Mouse (Mus musculus): Measurements from ENCODE around the gene Ap3b1.

Ap3b1 gene

DNA sequence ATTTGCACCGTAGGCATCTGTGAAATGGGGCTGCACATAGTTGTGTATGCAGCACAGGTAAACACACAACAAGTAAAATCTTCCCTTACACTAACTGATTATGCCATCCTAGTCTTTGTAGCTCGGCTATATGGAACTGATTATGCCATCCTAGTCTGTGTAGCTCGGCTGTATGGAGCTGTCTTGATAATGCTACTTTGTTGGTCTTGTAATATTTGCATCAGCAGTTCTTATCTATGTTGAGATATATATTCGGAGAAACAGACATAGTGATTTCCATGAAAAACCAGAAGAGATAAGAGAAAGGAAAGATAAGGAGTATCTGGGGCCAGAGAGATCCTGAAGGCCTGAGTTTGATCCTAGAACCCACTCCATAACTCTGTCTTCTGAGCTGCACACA lies 178.6 kb downstream of the Ap3b1 start:
- DNase-seq (ENCODE audit: low read depth, low spot score) = no peak

DNA sequence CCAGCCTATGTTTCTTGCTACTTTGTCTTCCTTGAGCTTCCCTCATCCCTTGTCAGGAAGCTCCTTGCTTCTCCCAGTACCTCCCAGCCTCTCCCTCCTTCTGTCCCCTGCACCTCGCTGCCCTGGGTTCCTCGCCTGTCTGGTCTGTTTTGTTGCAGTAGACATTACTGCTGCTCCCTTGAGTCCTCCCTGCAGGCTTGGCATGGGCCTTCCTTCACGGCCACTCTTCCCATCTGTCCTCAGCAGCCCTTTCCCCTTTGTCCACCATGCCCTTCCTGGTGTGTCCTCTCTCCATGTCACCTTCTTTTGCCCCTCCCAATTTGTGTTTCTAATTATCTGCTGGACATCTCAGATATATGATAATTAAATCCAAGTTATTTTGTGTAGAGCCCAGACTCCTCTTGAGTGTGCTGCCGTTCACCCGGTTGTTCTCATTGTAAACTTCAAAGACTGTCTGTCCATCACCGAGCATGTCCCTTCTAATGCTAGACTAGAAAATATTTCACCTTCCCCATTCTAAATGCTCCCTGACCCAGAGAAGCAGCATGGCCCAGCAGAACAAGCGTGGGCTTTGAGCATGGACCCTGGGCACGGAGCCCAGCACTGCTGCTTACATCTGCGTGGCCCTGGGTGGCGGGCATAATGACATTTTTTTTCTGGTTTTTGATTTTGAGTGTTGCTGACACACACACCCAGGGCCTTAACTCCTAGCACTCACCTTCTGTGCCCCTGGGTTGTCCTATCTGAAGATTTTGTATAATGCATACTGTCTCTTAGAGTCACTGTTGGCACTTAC lies 181.3 kb downstream of the Ap3b1 start:
- DNase-seq (ENCODE audit: low read depth, low spot score) = no peak

DNA sequence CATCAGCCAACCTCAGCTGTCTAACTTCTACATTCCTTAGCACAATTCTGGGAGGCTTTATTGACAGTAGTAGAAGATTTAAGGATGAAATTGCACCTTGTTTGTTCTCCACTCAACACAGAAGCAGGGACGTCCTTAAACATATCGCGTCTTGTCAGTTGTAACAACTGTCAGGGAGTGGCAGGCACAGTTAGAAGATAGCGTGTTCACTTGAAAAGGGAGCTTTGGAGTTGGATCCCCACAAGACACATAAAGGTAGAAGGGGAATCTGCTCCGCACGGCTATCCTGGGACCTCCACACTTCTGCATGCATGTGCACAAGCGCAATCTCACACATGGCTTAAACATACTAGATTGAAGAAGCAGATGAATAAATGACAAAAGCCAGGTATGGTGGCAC lies 183.3 kb downstream of the Ap3b1 start:
- DNase-seq (ENCODE audit: low read depth, low spot score) = no peak

DNA sequence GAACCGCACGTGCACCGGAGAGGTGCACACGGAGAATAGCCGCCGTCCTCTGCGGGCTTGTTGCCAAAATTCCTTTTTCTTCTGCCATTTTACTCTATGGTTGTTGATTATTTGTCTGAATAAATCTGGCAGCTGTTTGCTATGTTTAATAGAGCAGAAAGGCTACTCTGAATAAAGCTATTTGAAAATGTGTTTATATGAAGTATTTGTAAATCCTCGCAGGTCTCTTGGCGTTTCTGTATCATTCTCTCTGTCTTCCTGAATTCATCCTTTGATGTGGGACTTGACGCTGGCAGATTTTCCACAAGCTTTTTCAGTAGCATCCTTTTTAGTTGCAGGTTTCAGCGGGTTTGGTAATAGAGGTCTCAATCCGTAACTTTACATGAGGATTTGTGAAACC lies 185.5 kb downstream of the Ap3b1 start:
- DNase-seq (ENCODE audit: low read depth, low spot score) = no peak

DNA sequence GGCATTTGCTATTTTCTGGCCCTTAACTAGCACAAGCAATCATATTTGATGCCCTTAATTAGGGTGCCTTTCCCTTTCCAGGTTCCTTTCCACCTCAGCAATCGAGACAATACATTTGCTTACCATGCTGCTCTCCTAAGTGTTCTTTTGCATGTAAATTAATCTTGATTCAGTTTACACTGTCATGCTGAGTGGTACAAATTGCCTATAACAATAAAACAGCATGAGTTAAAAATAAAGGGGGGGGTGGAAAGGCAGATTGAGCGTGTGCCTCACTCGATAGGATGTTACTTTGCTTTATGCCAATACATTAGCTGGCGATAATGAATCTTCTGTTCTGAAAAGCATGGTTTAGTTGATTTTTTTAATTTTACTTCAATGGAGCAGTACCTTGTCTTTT lies 187.0 kb downstream of the Ap3b1 start:
- no peak for DNase-seq (ENCODE audit: low read depth, low spot score)

DNA sequence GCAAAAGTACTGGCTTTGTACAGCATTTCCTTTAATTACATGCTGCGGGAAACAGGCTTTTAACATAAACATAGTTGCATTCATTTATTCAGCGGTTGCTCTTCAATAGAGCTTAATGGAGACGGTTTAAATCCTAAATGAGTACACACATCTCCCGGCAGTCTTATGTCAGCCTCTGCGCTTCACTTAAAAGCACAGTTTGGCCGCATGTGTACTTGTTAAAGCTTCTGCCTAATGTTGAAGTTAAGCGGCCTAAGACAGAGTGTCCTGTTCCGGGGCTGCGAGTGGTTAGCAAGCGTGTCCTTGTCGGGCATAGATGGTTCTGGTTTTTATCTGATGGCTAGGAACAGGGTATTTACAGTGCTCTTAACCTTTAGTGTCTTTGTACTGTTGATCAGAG lies 187.5 kb downstream of the Ap3b1 start:
- no peak for DNase-seq (ENCODE audit: low read depth, low spot score)

DNA sequence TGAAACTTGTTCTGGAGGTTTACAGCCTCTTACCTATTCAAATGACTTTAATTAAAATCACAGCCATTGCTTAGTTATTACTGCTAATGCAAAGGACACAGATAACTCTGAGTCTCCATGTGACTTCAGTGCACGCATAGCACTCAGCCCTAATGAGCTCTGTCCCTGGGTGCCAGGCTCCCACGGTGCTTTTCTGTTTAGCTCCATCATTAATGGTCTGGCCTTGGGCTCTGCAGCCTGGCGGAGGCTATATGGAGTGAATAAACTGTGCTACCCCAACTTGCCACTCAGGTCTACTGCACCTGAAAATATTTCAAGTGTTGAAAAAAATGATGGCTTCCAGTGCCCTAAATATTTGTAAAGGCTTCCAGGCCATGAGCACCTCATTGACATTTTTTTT lies 190.8 kb downstream of the Ap3b1 start:
- DNase-seq (ENCODE audit: low read depth, low spot score) = no peak

DNA sequence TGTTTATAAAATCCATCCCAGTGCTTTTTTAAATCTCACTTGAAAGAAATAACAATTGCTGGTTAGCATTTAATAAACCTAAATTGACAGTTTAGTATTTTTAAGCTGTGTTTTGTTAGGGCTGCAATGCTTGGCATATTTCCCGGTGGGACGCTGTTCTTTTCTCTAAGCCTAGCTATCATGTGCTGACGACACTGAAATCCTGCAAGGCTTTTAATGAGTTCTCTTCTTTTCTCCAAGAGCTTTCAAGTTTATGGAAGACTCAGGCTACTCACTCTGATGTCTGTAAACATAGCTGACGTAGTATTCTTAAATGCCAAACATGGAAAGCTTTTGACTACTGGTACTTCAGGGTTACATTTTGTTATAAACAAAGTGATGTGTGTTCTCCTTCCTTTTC lies 191.3 kb downstream of the Ap3b1 start:
- no peak for DNase-seq (ENCODE audit: low read depth, low spot score)

DNA sequence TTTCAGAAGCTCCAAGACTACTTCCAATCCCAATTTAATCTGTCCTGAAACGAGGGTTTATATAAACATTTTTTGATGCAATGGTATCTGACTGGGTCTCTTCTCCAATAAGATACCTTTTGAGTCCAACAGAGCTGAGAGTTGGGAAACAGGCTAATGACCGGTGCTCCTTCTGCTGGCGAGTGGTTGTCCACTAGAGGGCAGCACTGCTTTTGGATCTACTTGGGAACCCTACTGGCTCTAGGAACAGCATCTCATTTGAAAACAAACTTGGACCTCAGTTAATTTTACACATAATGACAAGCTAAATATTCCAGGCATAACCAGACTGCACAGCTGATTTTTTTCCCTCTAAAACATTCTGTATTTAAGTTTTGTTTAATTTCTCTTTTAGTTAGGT lies 201.3 kb downstream of the Ap3b1 start:
- peak; percentile 89 for DNase-seq (ENCODE audit: low read depth, low spot score)

DNA sequence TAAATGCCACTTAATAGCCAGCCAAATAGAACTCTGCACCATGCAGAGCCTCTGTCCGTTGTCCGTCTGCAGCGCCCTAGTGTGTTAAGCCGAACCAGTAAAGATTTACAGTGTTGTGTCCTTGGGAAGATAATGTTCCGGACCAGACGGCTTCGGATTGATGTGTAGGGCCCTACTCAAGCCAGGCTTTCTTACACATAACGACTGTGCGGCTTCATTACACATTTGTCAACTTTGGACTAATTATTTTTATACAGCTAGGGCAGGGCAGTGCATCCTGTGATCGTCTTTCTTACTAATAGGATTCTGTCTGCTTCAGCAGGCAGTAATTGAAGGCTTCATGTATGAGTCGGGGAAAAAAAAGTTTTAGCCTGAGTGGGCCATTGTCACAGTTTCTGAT lies 202.1 kb downstream of the Ap3b1 start:
- DNase-seq (ENCODE audit: low read depth, low spot score) = no peak

DNA sequence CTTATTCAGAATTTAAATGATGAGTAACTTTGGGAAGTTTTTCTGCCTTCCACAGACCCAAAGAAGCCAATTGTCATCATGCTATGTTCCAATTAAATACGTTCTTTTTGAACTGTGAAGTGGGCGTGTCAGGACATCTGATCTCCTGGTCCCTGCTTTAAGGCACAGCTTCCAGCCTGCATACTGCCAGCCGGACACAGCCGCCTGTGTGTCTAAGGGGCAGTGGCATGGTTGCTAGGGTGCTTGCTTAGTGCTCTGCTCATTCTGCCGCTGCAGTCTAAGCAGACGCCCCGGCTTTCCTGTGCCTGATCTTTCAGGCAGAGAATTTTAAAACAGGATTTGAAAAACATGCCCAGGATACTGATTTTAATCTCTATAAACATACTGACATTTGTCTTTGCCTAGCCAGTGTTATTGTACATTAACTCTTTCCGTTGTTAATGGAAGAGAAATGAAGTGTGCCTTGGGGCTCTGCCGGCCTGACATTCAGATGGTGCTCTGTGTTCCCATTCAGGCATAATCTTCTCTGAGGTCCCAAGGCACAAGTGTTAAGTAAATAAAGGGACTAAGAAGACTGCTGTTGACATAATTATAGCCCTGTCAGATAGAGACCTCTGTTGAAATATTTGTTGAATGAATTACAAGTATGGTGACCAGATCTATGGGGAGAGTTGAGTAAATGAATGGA lies 204.0 kb downstream of the Ap3b1 start:
- DNase-seq (ENCODE audit: low read depth, low spot score) = no peak

DNA sequence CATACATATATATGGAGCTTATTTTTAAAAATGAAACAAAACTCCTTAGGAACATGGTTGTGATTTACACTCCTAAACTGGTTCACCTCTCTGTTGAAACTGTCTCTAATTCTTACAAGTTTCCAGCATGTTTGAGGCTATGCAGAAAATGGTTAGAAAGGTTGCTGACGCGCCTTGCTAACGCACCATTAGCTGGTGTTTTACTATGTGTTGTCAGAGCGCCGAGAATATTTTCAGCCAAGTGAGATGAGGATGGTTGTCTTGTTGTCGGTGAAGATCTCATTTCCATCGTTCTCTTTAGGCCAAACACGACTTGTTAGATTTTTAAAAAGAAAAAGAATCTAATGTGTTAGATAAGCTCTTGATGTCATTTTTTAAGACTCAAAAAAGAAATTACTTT lies 205.1 kb downstream of the Ap3b1 start:
- DNase-seq (ENCODE audit: low read depth, low spot score) = no peak

DNA sequence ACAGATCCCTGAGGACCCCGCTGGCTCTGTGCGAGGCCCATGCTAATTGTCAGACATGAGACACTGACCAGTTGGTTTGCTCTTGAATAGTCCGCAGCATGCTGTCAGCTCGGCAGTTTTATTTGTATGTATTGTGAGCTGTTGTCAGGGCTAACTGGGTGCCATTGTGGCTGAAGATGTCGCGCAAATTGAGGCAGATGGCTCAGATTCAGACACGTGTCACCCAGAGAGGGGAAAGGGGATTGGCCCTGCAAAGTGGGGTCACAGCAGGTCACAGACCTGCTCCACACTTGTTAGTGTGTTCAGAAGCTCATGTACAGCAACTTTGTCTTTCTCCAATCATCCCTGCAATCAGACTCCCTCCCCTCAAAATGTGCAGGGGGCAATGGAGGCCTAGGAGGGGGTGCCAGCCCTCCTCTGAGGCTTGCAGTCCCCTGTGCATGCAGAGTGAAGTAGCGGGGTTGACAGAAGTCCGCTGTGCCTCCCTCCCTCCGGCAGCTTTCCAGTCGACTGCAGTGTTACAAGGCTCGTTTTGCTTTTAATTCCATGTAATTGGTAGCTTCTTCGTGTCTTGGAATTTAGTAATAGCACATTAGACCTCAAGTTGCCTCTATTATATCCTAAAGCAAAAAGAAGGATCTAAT lies 205.7 kb downstream of the Ap3b1 start:
- DNase-seq (ENCODE audit: low read depth, low spot score) = no peak

DNA sequence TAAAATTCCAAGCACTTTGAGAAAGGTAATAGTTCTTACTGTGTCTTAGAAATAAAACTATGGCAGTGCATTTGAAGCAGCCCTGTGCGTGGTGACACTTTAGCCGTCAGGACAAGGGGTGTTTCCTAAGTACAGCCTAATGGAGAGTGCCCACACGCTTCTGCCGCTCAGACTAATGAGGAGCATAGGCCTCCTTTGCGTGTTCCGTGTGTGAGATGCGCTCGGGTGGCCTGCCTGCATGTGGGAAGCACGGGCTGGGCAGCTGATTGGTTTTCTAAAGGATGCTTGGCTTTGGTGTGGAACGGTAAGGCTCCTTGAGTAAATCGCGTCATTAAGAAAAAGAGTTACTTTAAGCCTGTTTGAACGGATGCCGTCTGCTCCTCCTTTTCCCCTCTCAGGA lies 206.4 kb downstream of the Ap3b1 start:
- DNase-seq (ENCODE audit: low read depth, low spot score) = no peak

DNA sequence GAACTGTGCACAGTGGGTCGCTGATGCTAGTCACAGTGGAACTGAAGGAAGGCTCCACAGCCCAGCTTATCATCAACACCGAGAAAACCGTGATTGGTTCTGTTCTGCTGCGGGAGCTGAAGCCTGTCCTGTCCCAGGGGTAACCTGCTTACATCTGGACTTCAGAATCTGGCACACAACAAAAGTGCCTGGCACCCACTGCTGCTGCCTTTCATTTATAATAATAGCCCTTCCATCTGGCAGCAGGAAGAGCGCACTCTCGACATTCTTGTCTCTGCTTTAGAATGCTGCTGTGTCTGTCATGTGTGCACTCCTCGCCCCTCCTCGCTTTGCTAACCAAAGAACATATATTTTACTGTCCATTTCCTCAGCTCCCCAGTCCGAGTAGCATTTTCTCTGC lies 206.9 kb downstream of the Ap3b1 start:
- DNase-seq (ENCODE audit: low read depth, low spot score) = no peak

DNA sequence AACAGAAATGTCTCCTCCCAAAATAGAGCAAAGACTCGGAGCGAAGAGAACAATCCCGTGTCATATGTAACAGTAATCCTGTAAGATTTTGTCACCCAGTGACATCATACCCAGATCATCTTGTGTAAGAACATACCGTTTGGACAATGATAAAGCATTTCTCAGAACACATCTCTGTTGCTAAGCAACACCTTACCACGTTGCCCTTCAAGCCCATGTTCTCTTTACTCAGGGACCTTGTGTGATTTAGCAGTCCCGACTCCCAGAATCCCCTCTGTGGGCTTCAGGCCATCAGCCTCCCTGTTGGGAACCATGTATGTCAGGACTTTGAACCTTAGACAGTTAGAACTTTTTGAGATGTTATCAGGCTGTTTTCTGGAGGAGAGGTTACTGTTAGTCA lies 209.0 kb downstream of the Ap3b1 start:
- DNase-seq (ENCODE audit: low read depth, low spot score) = no peak

DNA sequence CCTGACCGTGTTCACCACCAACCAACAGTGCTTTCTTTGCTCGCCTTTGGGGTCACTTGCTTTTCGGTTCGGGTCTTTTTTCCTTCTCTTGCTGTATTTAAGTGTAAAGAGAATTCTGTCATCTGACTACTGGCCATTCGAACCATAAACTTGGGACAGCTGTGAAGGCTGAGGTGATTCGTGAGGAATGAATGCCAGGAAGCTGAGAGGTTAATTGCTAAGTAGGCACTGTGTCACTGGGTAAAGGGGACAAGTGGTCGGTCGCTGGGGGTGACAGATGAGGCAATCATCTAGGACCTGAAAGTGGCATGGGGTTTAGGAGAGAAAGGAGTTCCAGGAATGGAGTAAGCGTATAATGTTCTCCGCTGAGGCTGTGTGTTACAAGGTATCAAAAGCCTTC lies 212.2 kb downstream of the Ap3b1 start:
- peak; percentile 4 for DNase-seq (ENCODE audit: low read depth, low spot score)

DNA sequence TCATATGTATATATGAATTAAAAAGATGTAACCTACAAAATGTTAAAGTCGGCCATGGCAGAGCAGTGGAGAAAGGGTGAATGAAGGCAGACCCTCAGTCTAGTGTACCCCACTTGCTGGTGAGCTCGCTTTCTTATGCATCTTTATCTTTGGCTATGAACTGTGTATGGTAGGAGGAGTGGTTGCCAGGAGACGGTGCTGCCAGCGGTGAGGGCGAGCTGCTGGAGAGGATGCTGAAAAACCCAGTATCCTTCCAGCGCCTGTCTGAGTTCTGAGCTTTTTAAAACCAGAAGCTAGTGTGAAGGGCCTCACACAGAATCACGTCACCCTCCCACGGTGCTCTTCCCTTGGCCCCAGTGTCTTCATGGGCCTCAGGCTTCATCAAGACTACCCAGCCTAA lies 214.6 kb downstream of the Ap3b1 start:
- DNase-seq (ENCODE audit: low read depth, low spot score) = no peak

DNA sequence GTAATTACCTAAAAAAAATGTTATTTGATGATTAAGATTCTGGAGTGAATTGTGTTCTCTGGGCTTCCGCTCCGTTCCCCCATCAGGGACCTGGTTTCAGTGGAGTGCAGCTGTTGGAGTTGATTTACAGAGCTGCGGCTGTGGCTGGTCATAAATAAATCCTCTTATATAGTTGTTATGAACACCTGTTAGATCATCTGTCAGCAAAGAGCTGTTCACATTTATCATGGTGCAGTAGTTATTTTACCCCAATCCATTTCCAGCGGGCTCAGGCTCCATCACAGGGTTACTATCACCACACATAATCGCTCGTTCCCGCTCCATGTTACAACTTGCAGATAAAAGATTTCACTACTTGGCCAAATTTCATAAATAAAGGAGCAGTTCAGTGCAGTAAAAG lies 215.1 kb downstream of the Ap3b1 start:
- DNase-seq (ENCODE audit: low read depth, low spot score) = no peak

DNA sequence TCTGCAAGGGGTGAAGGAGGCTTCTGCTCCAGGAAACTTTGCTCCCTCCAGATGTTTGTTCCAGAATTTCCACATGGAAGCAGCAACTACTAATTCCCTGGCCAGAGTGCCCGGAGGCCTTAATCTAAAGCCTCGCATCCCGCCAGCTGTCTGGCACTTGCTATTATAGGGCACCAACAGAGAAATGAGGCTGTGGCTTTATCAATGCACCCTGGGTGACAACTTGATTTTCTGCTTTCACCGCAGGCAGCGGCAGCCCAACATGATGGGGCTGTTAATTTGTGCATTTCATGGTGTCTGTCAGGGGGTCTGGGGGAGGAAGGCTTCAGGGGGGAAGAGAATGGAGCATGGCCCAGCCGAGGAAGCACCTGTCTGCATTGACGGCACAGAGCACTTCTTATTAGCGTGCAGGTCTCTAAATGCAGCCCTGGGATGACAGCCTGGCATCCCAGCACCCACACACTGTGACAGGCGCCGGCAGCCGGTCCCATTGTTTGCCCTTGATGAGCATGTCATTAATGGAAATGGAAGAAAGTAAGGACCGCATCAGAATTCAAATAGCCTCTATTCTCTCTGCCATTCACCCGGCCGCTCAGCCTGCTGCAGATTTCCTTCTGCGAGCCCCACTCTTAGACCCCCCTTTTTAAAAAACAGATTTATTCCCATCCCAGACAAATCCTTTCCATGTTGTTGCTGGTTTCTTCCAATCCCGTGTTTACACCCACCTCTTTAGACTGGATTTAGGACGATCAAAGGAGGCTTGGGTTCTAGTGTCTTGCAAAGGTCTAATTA lies 217.0 kb downstream of the Ap3b1 start:
- DNase-seq (ENCODE audit: low read depth, low spot score) = no peak

DNA sequence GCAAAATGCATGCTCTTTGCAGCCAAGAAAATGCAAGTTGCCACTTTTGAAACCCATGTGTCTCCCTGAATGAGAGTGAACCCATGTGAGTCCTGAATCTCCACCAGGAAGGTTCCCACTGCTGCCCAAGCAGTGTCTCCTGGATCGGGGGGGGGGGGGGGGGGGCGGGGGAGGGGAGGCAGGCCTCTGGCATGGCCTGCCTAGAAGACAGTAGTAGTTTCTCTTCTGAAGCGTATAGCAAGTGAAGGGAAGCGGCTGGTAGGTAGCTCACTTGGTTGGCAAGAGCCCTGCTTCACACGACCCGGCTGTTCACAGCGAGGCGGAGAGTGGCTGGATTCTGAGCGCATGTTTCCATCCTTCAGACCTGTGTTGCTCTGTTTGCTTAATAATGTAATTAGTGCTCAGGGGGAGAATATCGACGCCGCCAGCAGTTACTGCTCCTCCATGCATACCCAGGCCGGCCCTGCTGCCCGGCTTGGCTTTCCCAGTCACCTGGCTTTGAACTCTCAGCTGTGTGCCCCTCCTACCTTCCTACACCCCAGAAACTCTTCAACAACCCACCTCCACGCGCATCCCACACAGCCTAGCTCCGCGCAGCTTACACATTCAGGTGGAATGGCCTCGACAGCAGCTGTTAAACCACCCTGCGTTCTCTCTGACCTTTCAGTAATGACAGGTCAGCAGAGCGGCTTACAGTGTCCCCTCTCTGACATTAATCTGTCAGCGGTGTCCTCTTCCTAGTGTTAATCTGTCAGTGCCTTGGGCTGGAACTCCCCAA lies 217.8 kb downstream of the Ap3b1 start:
- no peak for DNase-seq (ENCODE audit: low read depth, low spot score)
